Comparison of ENCODE assay signal across 9 mouse cellular contexts in the genomic region with DNA sequence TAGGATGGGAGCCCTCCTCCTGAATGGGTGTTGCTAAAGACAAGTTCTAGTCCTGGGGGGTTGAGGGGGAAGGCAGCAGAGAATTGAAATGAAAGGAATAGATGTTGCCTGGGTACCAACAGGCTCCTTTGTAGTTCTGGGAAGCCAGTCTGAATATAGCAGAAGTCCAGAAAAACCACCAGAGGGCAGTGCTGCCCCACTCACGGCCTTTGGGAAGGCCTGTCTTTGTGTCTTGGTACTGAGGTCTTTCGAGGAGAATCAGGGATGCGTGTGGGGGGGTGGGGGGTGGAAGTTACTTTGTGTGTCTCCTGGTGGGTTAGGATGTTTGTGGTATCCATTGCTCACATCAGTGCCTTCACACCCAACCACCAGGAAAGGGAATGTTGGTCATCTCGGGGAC. TPM values are rescaled to one million over a fixed set of nuclear protein-coding genes. Genes with fewer than 3 reads are reported as not detected.
DNase-seq lines count a peak whose midpoint lies in the region; ATAC-seq and TF ChIP-seq lines count a peak whose summit lies in the region.
"Had no signal": no experiment of that assay in that cellular context is flagged by ENCODE, and none has a peak within 500 bp of the region (broad histone marks: within the 10 kb centered on the region; RNA-seq: fewer than 3 reads in every experiment).

No protein-coding gene starts in this region.

- ATAC-seq in forebrain, embryonic 14.5 days: peak; percentile 60
- peak; percentile 58 for ATAC-seq in intestine, embryonic 15.5 days
- ATAC-seq in lung, embryonic 16.5 days (ENCODE audit: low read depth): peak; percentile 51; the same call in 1 of the 2 replicates

- dilution Hi-C loops in CH12.LX (cut with MboI; ENCODE audit: extremely low pct_ligation_motif_present, extremely low pct_unique_long_range_greater_than_20kb, low sequenced_read_pairs): no loop called here

- H3K27me3 ChIP-seq in CH12.LX (replicated peaks): peaks cover 38% of the 10 kb centered on the region
- no peaks in the 10 kb centered on the region for H3K27me3 ChIP-seq in forebrain, embryonic 14.5 days (replicated peaks; ENCODE audit: control insufficient read depth, insufficient read depth, low read length)
- peaks cover 22% of the 10 kb centered on the region for H3K27me3 ChIP-seq in intestine, embryonic 15.5 days (replicated peaks)
- H3K27me3 ChIP-seq in lung, embryonic 16.5 days (ENCODE audit: control insufficient read depth, insufficient read depth, low read depth, low read length): peaks cover 6% of the 10 kb centered on the region

- H3K4me2 ChIP-seq in CH12.LX (ENCODE audit: insufficient read depth, low read depth, poor library complexity, severe bottlenecking): no peak overlapping the region
- H3K4me2 ChIP-seq in forebrain, embryonic 14.5 days (ENCODE audit: low read length): no peak overlapping the region
- no peak overlapping the region for H3K4me2 ChIP-seq in intestine, embryonic 15.5 days (replicated peaks)
- no peak overlapping the region for H3K4me2 ChIP-seq in lung, embryonic 16.5 days (ENCODE audit: low read depth, low read length)
- H3K4me2 ChIP-seq: heart, embryonic 13.5 days had no signal

- H3K9ac ChIP-seq in CH12.LX (ENCODE audit: insufficient read depth, low read depth): no peak overlapping the region
- H3K9ac ChIP-seq in forebrain, embryonic 14.5 days (ENCODE audit: low read length): no peak overlapping the region
- H3K9ac ChIP-seq in intestine, embryonic 15.5 days: no peak overlapping the region
- no peak overlapping the region for H3K9ac ChIP-seq in lung, embryonic 16.5 days (ENCODE audit: low read length)
- H3K9ac ChIP-seq: heart, embryonic 13.5 days had no signal

- in situ Hi-C loops in CH12.LX (cut with MboI; ENCODE audit: low pct_ligation_motif_present, low pct_unique_long_range_greater_than_20kb, low sequenced_read_pairs): loop anchor here (5.0 to 25.0 kb wide), 3 partner anchors 203 to 1328 kb away; partner anchors contain the start of gene Olfr368

- DNase-seq in 3T3-L1 (ENCODE audit: low read depth, low spot score) (peak; percentile 92), CH12.LX (ENCODE audit: extremely low read depth) (peak; percentile 77)
- peak; percentile 57 for DNase-seq in c-Kit-positive CD71-positive TER-119-positive erythroid progenitor cells, embryonic 14.5 days (ENCODE audit: low spot score)
- peak; percentile 90 for DNase-seq in forebrain, embryonic 14.5 days (ENCODE audit: low spot score)
- DNase-seq in retina, embryonic 14.5 days (ENCODE audit: low spot score): peak; percentile 91
- peak; percentile 43 to 59 for DNase-seq in urinary bladder, postnatal 36 days (ENCODE audit: low spot score in 2 of 2)

- H3K9me3 ChIP-seq in CH12.LX (replicated peaks; ENCODE audit: low read length): peaks cover 3% of the 10 kb centered on the region
- no peaks in the 10 kb centered on the region for H3K9me3 ChIP-seq in forebrain, embryonic 14.5 days (replicated peaks; ENCODE audit: control insufficient read depth, low read length)
- H3K9me3 ChIP-seq in intestine, embryonic 15.5 days: no peaks in the 10 kb centered on the region
- no peaks in the 10 kb centered on the region for H3K9me3 ChIP-seq in lung, embryonic 16.5 days (ENCODE audit: control insufficient read depth, low read length)
- H3K9me3 ChIP-seq: heart, embryonic 13.5 days had no signal

- TF ChIP-seq CTCF in CH12.LX (conservative IDR thresholded peaks at IDR 0.05 in 1 of 2, IDR thresholded peaks at IDR 0.05 in 1 of 2; ENCODE audit: low read depth in 2 of 2, low read length in 2 of 2): peak; percentile 25 to 91; a peak in 2 of 4 replicates

- no peaks in the 10 kb centered on the region for H3K36me3 ChIP-seq in CH12.LX (replicated peaks in 1 of 2; ENCODE audit: control insufficient read depth in 1 of 2, insufficient read depth in 1 of 2, low read length in 1 of 2)
- no peaks in the 10 kb centered on the region for H3K36me3 ChIP-seq in forebrain, embryonic 14.5 days (ENCODE audit: control insufficient read depth, insufficient read depth, low read length)
- H3K36me3 ChIP-seq in intestine, embryonic 15.5 days: no peaks in the 10 kb centered on the region
- no peaks in the 10 kb centered on the region for H3K36me3 ChIP-seq in lung, embryonic 16.5 days (ENCODE audit: control insufficient read depth, insufficient read depth, low read length)
- H3K36me3 ChIP-seq: heart, embryonic 13.5 days had no signal

- WGBS in forebrain, embryonic 14.5 days: 23% methylated on average over 4 of the region's 4 CpGs
- 25% methylated on average over 4 of the region's 4 CpGs for WGBS in intestine, embryonic 15.5 days
- WGBS in lung, embryonic 16.5 days: 20% methylated on average over 4 of the region's 4 CpGs

- no peak overlapping the region for H3K4me3 ChIP-seq in CH12.LX (replicated peaks in 1 of 3; ENCODE audit: low read depth in 2 of 3, low read length in 2 of 3, poor library complexity in 1 of 3)
- H3K4me3 ChIP-seq in forebrain, embryonic 14.5 days (ENCODE audit: low read depth, low read length): no peak overlapping the region
- no peak overlapping the region for H3K4me3 ChIP-seq in intestine, embryonic 15.5 days (replicated peaks)
- no peak overlapping the region for H3K4me3 ChIP-seq in lung, embryonic 16.5 days (ENCODE audit: low read length)
- H3K4me3 ChIP-seq: heart, embryonic 13.5 days had no signal

- peak; percentile 86 for TF ChIP-seq RAD21 in CH12.LX (IDR thresholded peaks at IDR 0.05; ENCODE audit: low read depth, low read length)

- no peak for TF ChIP-seq EP300 in CH12.LX (IDR thresholded peaks at IDR 0.05; ENCODE audit: low read length)

- no peak overlapping the region for H3K27ac ChIP-seq in CH12.LX (ENCODE audit: insufficient read depth, low read depth)
- no peak overlapping the region for H3K27ac ChIP-seq in forebrain, embryonic 14.5 days (ENCODE audit: low read depth, low read length)
- no peak overlapping the region for H3K27ac ChIP-seq in intestine, embryonic 15.5 days
- H3K27ac ChIP-seq in lung, embryonic 16.5 days (ENCODE audit: low read length): no peak overlapping the region
- H3K27ac ChIP-seq: heart, embryonic 13.5 days had no signal

- TF ChIP-seq POLR2A in CH12.LX (IDR thresholded peaks at IDR 0.05; ENCODE audit: low read depth, low read length): no peak

- H3K4me1 ChIP-seq in CH12.LX (ENCODE audit: control insufficient read depth in 1 of 2, insufficient read depth in 2 of 2): peaks cover 6% of the 10 kb centered on the region in 2 experiments
- H3K4me1 ChIP-seq in forebrain, embryonic 14.5 days (ENCODE audit: control insufficient read depth, insufficient read depth, low read length): peaks cover 10% of the 10 kb centered on the region; the same call in 1 of the 2 replicates
- peaks cover 7% of the 10 kb centered on the region for H3K4me1 ChIP-seq in intestine, embryonic 15.5 days (replicated peaks)
- peaks cover 7% of the 10 kb centered on the region for H3K4me1 ChIP-seq in lung, embryonic 16.5 days (replicated peaks; ENCODE audit: control insufficient read depth, insufficient read depth, low read length)

- no peaks in the 10 kb centered on the region for H3K79me2 ChIP-seq in CH12.LX (replicated peaks; ENCODE audit: control insufficient read depth, extremely low read depth, insufficient read depth, poor library complexity, severe bottlenecking)

TF ChIP-seq in CH12.LX, 34 proteins besides CTCF, POLR2A, EP300 and RAD21:
- TF ChIP-seq IRF4 (IDR thresholded peaks at IDR 0.05; ENCODE audit: low read depth, low read length) (no peak), ZC3H11A (IDR thresholded peaks at IDR 0.05; ENCODE audit: low read depth, low read length) (peak; percentile 63), BHLHE40 (IDR thresholded peaks at IDR 0.05; ENCODE audit: low read depth, low read length) (no peak), SMC3 (IDR thresholded peaks at IDR 0.05; ENCODE audit: low read depth, low read length) (peak; percentile 94)

RNA-seq across cellular contexts. Expression of gene Ttll11, which starts 29.7 kb away (rescaled TPM):
- 0.04 and 0.21 TPM in 2 replicates for total RNA-seq in CH12.LX (2012; rRNA removed)
- total RNA-seq in CH12.LX (2014; rRNA removed): 0.11 TPM in 1 of 2 replicates, not detected in the other
- polyA plus RNA-seq in CH12.LX (2012; ENCODE audit: insufficient read length, low read depth): 0.31 TPM in 1 of 2 replicates, not detected in the other
- polyA plus RNA-seq in forebrain, embryonic 14.5 days (2014; fragmentation: Nextera tagmentation; extraction: Ambion mirVana): 2.4 and 3.1 TPM in 2 replicates
- 0.67 and 0.73 TPM in 2 replicates for polyA plus RNA-seq in intestine, embryonic 15.5 days (2015; fragmentation: Nextera tagmentation; extraction: Ambion mirVana)
- 0.55 and 0.60 TPM in 2 replicates for polyA plus RNA-seq in lung, embryonic 16.5 days (2015; fragmentation: Nextera tagmentation; extraction: Ambion mirVana)

RNA-seq across cellular contexts. Expression of gene Ndufa8, which starts 39.8 kb away (rescaled TPM):
- 119 and 121 TPM in 2 replicates for total RNA-seq in CH12.LX (2012; rRNA removed)
- 111 and 124 TPM in 2 replicates for total RNA-seq in CH12.LX (2014; rRNA removed)
- 179 and 203 TPM in 2 replicates for polyA plus RNA-seq in CH12.LX (2012; ENCODE audit: insufficient read length, low read depth)
- polyA plus RNA-seq in forebrain, embryonic 14.5 days (2014; fragmentation: Nextera tagmentation; extraction: Ambion mirVana): 283 and 287 TPM in 2 replicates
- polyA plus RNA-seq in intestine, embryonic 15.5 days (2015; fragmentation: Nextera tagmentation; extraction: Ambion mirVana): 288 and 322 TPM in 2 replicates
- polyA plus RNA-seq in lung, embryonic 16.5 days (2015; fragmentation: Nextera tagmentation; extraction: Ambion mirVana): 239 and 249 TPM in 2 replicates

RNA-seq across cellular contexts. Expression of gene Morn5, which starts 39.9 kb away (rescaled TPM):
- total RNA-seq in CH12.LX (2012; rRNA removed) (0.21 TPM in 1 of 2 replicates, not detected in the other), CH12.LX (2014; rRNA removed) (0.38 TPM in 1 of 2 replicates, not detected in the other)
- polyA plus RNA-seq in CH12.LX (2012; ENCODE audit: insufficient read length, low read depth): not detected in 2 replicates
- polyA plus RNA-seq in forebrain, embryonic 14.5 days (2014; fragmentation: Nextera tagmentation; extraction: Ambion mirVana): 2.6 and 3.4 TPM in 2 replicates
- 0.21 TPM in 1 of 2 replicates, not detected in the other for polyA plus RNA-seq in intestine, embryonic 15.5 days (2015; fragmentation: Nextera tagmentation; extraction: Ambion mirVana)
- polyA plus RNA-seq in lung, embryonic 16.5 days (2015; fragmentation: Nextera tagmentation; extraction: Ambion mirVana): 9.6 and 11.1 TPM in 2 replicates
- polyA plus RNA-seq: heart, embryonic 13.5 days had no signal
